In the genomic region with DNA sequence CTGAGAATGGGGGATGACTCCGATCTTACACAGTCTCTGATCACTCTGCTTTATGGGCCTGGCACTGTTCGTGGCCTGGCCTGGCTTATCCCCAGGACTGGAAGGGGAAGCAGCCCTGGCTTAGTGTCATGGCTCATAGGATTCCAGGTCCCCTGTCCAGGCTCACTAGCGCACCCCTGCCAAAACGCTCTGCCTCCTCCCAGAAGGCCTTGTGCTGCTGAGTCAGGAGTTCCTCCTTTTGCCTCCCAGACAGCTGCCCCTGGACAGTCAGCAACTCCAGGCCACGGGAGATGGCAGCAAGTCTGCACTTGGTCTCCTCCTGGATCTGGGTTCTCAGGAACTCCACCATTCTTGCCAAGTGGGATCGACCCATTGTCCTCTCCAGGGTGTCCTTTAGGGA, we compare ENCODE assay signal across 18 mouse cellular contexts. TPM values are rescaled to one million over a fixed set of nuclear protein-coding genes. Genes with fewer than 3 reads are reported as not detected.
"Had no signal": no experiment of that assay in that cellular context is flagged by ENCODE, and none has a peak within 500 bp of the region (broad histone marks: within the 10 kb centered on the region; RNA-seq: fewer than 3 reads in every experiment).

No protein-coding gene starts in this region.

- H3K9ac ChIP-seq: limb, embryonic 15.5 days; liver, embryonic 12.5 days; lung, embryonic 14.5 days; neural tube, embryonic 12.5 days; stomach, embryonic 15.5 days had no signal

- H3K4me1 ChIP-seq: limb, embryonic 15.5 days; liver, embryonic 12.5 days; midbrain, embryonic 10.5 days; neural tube, embryonic 12.5 days; stomach, embryonic 15.5 days had no signal

- H3K27me3 ChIP-seq: limb, embryonic 15.5 days; liver, embryonic 12.5 days; neural tube, embryonic 12.5 days; stomach, embryonic 15.5 days had no signal

- DNase-seq: layer of hippocampus, adult 9-11 months; layer of hippocampus, postnatal 36 days; lung, embryonic 14.5 days; lung, postnatal 10 days; lung, postnatal 4 days; midbrain, embryonic 14.5 days; spleen, adult 18-20 months; thymus, adult 2 months; thymus, postnatal 36 days had no signal

- H3K36me3 ChIP-seq: liver, embryonic 12.5 days had no signal

- H3K4me2 ChIP-seq: limb, embryonic 15.5 days; liver, embryonic 12.5 days; lung, embryonic 14.5 days; neural tube, embryonic 12.5 days; stomach, embryonic 15.5 days had no signal

- H3K9me3 ChIP-seq: liver, embryonic 12.5 days; stomach, embryonic 15.5 days had no signal

- ATAC-seq: intestine, embryonic 16.5 days; liver, embryonic 12.5 days had no signal

- H3K27ac ChIP-seq: limb, embryonic 15.5 days; liver, embryonic 12.5 days; midbrain, embryonic 10.5 days; neural tube, embryonic 12.5 days; stomach, embryonic 15.5 days had no signal

- H3K4me3 ChIP-seq: limb, embryonic 15.5 days; liver, embryonic 12.5 days; midbrain, embryonic 10.5 days; neural tube, embryonic 12.5 days; stomach, embryonic 15.5 days had no signal

RNA-seq across cellular contexts. Expression of gene Evc, which starts 18.0 kb away (rescaled TPM):
- total RNA-seq: megakaryocyte, adult 5-6 weeks; neutrophil, adult 5-6 weeks had no signal

RNA-seq across cellular contexts. Expression of gene Evc2, which starts 19.6 kb away (rescaled TPM):
- total RNA-seq: megakaryocyte, adult 5-6 weeks; monocyte, adult 5-6 weeks; neutrophil, adult 5-6 weeks had no signal
